Mouse (Mus musculus) hindbrain, postnatal 0 days (tissue): ENCODE measurements around the gene Tex22. TPM values are rescaled to one million over a fixed set of nuclear protein-coding genes. Genes with fewer than 3 reads are reported as not detected.

Experiments used
- ATAC-seq: fragments of 200-750 bp; cut with Nextera tagmentation; 2 replicates; pipeline ENCODE4 v1.8.0; 2017; ENCODE audit warnings: mild to moderate bottlenecking, moderate TSS enrichment, moderate library complexity
- DNase-seq: peaks from one replicate; pipeline ENCODE4 v3.0.0-alpha.2; 2015; ENCODE audit warnings: low spot score
- H3K27ac ChIP-seq: fragments of 300-500 bp; sonication (generic); 2 replicates; pipeline ENCODE4 v1.5.1; 2014; ENCODE audit warnings: mild to moderate bottlenecking
- H3K27me3 ChIP-seq: fragments of 300-500 bp; sonication (generic); 2 replicates; pipeline ENCODE4 v1.6.1; 2014; ENCODE audit warnings: low read length, mixed read lengths; ENCODE audit not compliant: insufficient read depth
- H3K36me3 ChIP-seq: fragments of 300-500 bp; sonication (generic); 2 replicates; pipeline ENCODE4 v1.6.1; 2014; ENCODE audit warnings: low read length, mixed read lengths; ENCODE audit not compliant: insufficient read depth
- H3K4me1 ChIP-seq: fragments of 300-500 bp; sonication (generic); 2 replicates; pipeline ENCODE4 v1.6.1; 2014; ENCODE audit warnings: antibody characterized with exemption, low read length, mixed read lengths; ENCODE audit not compliant: insufficient read depth
- H3K4me2 ChIP-seq: fragments of 300-500 bp; sonication (generic); 2 replicates; pipeline ENCODE4 v1.6.1; 2014; ENCODE audit warnings: low read depth, mild to moderate bottlenecking, low read length, moderate library complexity, mixed read lengths
- H3K4me3 ChIP-seq: fragments of 300-500 bp; sonication (generic); 2 replicates; pipeline ENCODE4 v1.5.1; 2014; ENCODE audit warnings: low read length
- H3K9ac ChIP-seq: fragments of 300-500 bp; sonication (generic); replicated peaks from 2 replicates; pipeline ENCODE4 v1.6.1; 2014; ENCODE audit warnings: mild to moderate bottlenecking, low read length, moderate library complexity, mixed read lengths
- H3K9me3 ChIP-seq: fragments of 300-500 bp; sonication (generic); 2 replicates; pipeline ENCODE4 v1.6.1; 2016; ENCODE audit warnings: low read length, mixed read lengths
- CTCF ChIP-seq: IDR thresholded peaks from 2 replicates; pipeline ENCODE4 v1.5.1; 2016; ENCODE audit warnings: antibody characterized with exemption, control low read depth, low read depth
- WGBS: fragments of 180-500 bp; shearing (Covaris S2); extraction: QIAGEN DNeasy Blood & Tissue Kit; methylation state at CpG from one replicate; pipeline ENCODE4 v1.1.7; 2014; 5-methylcytosine and 5-hydroxymethylcytosine counted together
- polyA plus RNA-seq: library from polyadenylated mRNA; unstranded; fragments of >200 nt; fragmentation: Nextera tagmentation; extraction: Ambion mirVana; gene quantifications from 2 replicates; pipeline ENCODE4 v1.2.1, GENCODE M21; 2015
- total RNA-seq: library from RNA; depleted of rRNA; stranded (reverse); fragments of >200 nt; gene quantifications from 2 replicates; pipeline ENCODE4 v1.2.3, GENCODE M21; 2014

Tex22 gene
- total and polyA plus RNA-seq, 2 experiments from 2014 or later: 0.73 TPM; not detected in 1

DNA sequence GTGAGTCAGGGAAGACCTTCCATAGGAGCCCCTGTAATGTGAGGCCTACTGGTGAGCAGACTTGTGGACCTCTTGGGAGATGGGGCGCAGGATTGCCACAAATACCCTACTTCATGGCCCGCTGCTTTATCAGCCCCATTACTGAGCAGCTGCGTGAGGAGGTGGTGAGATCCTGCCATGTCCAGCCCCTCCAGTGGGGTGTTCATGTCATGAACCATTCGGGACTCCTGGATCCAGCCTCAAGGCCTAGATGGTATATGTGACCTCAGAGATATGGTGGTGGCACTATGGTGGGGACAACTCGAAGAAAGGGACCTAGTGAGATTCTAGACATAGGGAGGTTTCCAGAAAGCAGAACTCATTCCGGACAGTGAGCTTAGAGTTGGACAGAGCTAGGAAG, 14.8 kb downstream of the Tex22 start:
- no peak overlapping the region for H3K9ac ChIP-seq
- H3K4me2 ChIP-seq: no peak overlapping the region
- no peak for TF ChIP-seq CTCF
- H3K27me3 ChIP-seq: no peaks in the 10 kb centered on the region
- no peaks in the 10 kb centered on the region for H3K4me1 ChIP-seq
- 93% methylated on average over 6 of the region's 6 CpGs for WGBS
- DNase-seq: no peak
- no peaks in the 10 kb centered on the region for H3K9me3 ChIP-seq
- no peak overlapping the region for H3K27ac ChIP-seq
- ATAC-seq: no peak
- no peak overlapping the region for H3K4me3 ChIP-seq
- H3K36me3 ChIP-seq: no peaks in the 10 kb centered on the region

DNA sequence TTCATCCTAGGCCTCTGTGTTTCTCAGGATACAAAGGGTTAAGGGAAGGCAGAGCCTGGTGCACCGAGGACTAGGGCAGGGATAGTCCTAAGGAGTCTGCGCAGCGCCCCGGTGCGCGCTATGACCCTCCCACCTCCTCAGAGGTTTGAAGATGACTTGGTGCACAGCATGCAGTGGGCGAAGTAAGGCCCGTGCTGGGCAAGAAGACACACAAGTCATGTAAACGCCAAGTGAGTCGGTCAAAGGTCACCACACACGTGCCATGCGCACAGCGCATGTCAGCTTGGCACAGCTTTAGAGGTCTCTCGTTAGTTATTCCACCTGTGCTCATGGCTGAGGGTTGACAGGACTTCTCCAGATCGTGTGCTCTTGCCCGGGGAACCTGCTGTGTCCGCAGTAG, 15.8 kb downstream of the Tex22 start:
- no peak for TF ChIP-seq CTCF
- Histone ChIP-seq H3K9me3 (no peaks in the 10 kb centered on the region), H3K4me1 (no peaks in the 10 kb centered on the region), H3K9ac (no peak overlapping the region), H3K4me3 (no peak overlapping the region), H3K36me3 (no peaks in the 10 kb centered on the region), H3K27ac (no peak overlapping the region), H3K27me3 (no peaks in the 10 kb centered on the region), H3K4me2 (no peak overlapping the region)
- WGBS: 81% methylated on average over 17 of the region's 17 CpGs
- ATAC-seq (no peak), DNase-seq (no peak)

DNA sequence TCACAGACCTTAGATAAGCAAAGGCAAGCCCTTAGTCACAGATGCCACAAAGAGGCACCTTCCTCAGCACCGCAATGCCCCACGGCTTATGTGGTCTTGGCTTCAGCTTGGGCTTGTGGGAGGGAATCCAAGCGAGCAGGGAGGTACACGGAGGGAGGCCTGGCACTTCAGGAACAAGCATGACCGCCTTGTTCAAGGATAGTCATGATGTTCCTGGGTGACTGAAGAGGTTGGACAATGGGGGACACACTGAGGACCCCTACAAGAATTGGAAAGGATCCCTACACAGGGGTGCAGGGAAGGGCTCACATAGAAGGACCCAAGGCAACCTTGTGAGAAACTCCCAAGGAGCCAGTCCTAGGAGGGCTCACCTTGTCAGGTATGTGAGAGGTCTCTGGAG, 22.7 kb downstream of the Tex22 start:
- Histone ChIP-seq H3K4me3 (peak overlapping the region; percentile 90; the same call in 1 of the 2 replicates), H3K27ac (no peak overlapping the region), H3K27me3 (no peaks in the 10 kb centered on the region), H3K9ac (peak overlapping the region; percentile 99; the same call in 1 of the 2 replicates), H3K4me2 (peak overlapping the region; percentile 81), H3K4me1 (peaks cover 30% of the 10 kb centered on the region), H3K9me3 (no peaks in the 10 kb centered on the region), H3K36me3 (no peaks in the 10 kb centered on the region)
- no peak for TF ChIP-seq CTCF
- ATAC-seq (peak; percentile 1; the same call in 1 of the 2 replicates), DNase-seq (no peak)
- 63% methylated on average over 5 of the region's 5 CpGs for WGBS

DNA sequence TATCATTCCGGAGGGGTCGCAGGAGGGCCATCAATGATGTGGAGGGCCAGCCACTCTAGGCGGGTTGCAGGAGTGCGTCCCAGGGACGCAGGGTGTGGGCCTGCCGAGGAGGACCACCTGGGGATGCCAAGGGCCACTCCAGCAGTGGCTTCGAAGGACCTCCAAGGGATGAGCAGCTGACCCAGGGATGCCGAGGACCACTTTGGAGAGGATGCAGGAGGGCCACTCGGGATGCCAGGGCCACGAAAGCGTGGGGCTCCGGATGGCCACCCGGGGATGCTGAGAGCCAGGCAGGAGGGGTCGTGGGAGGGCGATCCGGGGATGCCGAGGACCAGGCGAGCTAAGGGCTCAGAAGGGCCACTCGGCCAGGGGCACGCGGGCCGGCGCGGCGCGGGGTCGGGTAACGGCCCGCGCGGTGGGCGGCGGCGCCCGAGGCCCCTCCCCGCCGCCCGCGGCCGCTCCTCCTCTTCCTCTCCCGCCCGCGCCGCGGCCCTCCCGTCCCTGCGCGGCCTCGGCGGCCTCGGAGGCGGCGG, 23.5 kb downstream of the Tex22 start, which contains the start of gene Mta1:
Gene Mta1, plus strand, starts transcription at position 530 of the 533 bp plus-strand sequence.
- peak within 1 kb of the TSS; percentile 99 for H3K9ac ChIP-seq
- peak within 1 kb of the TSS; percentile 90 for H3K4me3 ChIP-seq
- no peaks in the 10 kb centered on the region for H3K36me3 ChIP-seq
- H3K4me1 ChIP-seq: peaks cover 30% of the 10 kb centered on the region
- no peaks in the 10 kb centered on the region for H3K27me3 ChIP-seq
- under 1% methylated on average over 18 of the region's 53 CpGs for WGBS
- ATAC-seq (peak; percentile 52), DNase-seq (peak; percentile 78)
- no peak for TF ChIP-seq CTCF
- no peaks in the 10 kb centered on the region for H3K9me3 ChIP-seq
- peak within 1 kb of the TSS; percentile 81 for H3K4me2 ChIP-seq
- H3K27ac ChIP-seq: peak within 1 kb of the TSS; percentile 89

DNA sequence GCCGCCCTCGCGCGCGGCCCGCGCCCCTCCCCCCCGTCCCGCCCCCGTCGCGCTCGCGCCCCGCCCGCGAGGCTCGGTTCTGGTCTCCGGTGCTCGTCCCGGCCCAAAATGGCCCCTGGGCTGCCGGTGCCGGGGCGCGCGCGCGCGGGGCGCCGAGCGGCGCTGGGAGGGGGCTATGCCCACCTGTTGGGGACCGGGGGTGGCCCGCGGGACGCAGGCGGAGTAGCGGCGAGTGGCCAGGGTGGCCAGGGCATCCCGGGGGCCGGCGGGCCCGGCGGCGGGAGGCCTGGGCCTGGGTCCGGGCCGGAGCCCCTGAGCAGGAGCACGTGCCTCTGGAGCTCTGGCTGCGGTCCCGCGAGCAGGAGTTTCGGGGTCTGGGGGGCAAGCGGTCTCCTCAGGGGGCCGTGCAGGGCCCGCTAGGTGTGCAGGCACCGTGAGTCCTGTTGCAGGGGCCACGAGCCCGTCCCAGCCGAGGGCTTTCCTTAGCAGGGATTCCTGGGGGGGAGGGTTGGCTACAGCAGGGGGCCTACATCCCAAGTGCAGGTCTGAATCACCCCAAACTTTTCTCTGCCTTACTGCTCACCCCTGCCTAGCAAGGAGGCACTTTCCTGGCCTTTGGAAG, 24.3 kb downstream of the Tex22 start:
- Histone ChIP-seq H3K9me3 (no peaks in the 10 kb centered on the region), H3K27ac (peak overlapping the region; percentile 89), H3K4me3 (peak overlapping the region; percentile 90), H3K36me3 (no peaks in the 10 kb centered on the region), H3K27me3 (no peaks in the 10 kb centered on the region), H3K9ac (peak overlapping the region; percentile 99), H3K4me1 (peaks cover 30% of the 10 kb centered on the region), H3K4me2 (peak overlapping the region; percentile 81)
- TF ChIP-seq CTCF: no peak
- ATAC-seq (peak; percentile 10; the same call in 1 of the 2 replicates), DNase-seq (peak; percentile 48)
- 4% methylated on average over 40 of the region's 60 CpGs for WGBS

DNA sequence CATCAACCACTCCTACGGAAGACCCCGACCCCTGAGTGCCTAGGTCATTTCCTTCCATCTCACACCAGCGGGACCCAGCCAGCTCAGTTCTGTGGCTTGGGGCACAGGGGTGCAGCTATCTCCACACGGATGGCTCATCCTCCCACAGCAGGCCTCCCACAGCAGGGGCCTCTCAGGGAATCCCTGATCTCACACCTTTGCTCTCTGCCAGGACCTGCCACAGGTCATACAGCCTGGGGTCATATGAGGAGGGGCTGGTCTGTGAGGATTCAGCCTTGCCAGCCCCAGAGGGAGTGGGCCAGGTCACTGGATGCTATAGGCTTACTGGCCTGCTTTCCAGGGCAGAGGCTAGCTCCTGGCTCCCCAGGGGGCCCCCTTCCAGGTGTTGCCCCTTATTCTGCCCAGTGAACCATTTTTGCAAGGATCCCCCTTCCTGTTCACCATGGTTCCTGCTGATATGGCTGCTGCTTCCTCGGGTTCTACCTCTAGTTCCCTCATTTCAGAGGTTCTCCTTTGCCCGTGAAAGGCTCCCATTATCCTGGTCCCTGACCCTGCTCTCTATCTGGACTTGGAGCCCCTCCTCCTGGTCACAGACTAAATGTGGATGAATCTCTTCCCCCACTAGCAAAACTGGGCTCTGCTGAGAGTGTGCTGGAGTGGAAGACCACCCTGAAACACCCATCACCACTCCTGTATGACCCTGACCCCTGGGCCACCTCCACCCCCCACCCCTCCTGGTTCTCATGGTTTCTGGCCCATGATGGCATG, 25.4 kb downstream of the Tex22 start:
- no peaks in the 10 kb centered on the region for H3K27me3 ChIP-seq
- WGBS: 29% methylated on average over 6 of the region's 6 CpGs
- no peaks in the 10 kb centered on the region for H3K36me3 ChIP-seq
- peak overlapping the region; percentile 81 for H3K4me2 ChIP-seq
- H3K27ac ChIP-seq: no peak overlapping the region
- H3K4me1 ChIP-seq: peaks cover 30% of the 10 kb centered on the region
- no peak for DNase-seq
- H3K9ac ChIP-seq: peak overlapping the region; percentile 99
- peak overlapping the region; percentile 90 for H3K4me3 ChIP-seq
- TF ChIP-seq CTCF: no peak
- ATAC-seq: no peak
- H3K9me3 ChIP-seq: no peaks in the 10 kb centered on the region
